ENCODE assay signal across 8 mouse cellular contexts in the genomic region with DNA sequence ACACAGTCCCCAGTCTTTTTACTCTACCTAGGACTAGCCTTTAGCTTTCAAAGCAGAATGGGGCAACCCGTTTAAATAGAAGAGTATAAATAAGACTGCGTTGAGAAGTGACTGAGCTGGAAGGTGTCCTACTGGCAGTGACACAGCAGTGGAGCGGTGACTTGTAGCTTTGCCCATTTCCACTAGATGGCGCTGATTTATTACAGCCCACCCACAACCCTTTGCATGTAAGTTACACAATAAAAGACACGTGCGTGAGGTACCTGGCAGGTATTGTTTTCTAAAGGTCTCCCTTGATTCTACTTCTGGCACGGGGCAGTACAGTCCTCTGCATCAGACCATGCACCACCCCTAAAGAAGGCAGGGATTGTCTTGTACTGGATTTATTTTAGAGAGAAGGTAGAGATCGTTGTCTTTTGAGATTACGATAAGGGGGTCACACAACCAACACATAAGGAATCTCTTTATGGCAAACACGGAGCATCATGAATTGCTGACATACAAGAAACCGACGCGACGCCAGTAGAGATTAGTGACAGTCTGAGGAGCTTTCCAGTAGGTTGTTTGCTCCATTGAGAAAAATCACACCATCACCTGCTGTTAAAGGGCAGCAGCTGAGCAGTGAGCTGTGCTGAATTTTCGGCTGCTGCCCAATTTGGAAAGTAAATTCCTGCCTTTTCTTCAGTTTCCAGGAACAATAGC.
A peak's percentile ranks its signal among the peaks of the same experiment; 100 is the strongest.
DNase-seq lines count a peak whose midpoint lies in the region; ATAC-seq and TF ChIP-seq lines count a peak whose summit lies in the region.

No protein-coding gene starts in this region.

- peaks cover 12% of the 10 kb centered on the region for H3K4me1 ChIP-seq in embryonic facial prominence, embryonic 13.5 days
- H3K4me1 ChIP-seq in kidney, embryonic 14.5 days (ENCODE audit: control insufficient read depth, insufficient read depth, low read length), result no peaks in the 10 kb centered on the region
- H3K4me1 ChIP-seq in limb, embryonic 14.5 days (ENCODE audit: control insufficient read depth, insufficient read depth, low read length), result no peaks in the 10 kb centered on the region

- WGBS in embryonic facial prominence, embryonic 13.5 days, result 26% methylated on average over 15 of the region's 15 CpGs
- 28% methylated on average over 15 of the region's 15 CpGs for WGBS in kidney, embryonic 14.5 days
- WGBS in limb, embryonic 14.5 days, result 28% methylated on average over 15 of the region's 15 CpGs

- no peaks in the 10 kb centered on the region for H3K9me3 ChIP-seq in embryonic facial prominence, embryonic 13.5 days
- H3K9me3 ChIP-seq in kidney, embryonic 14.5 days (ENCODE audit: control insufficient read depth, low read length), result no peaks in the 10 kb centered on the region
- no peaks in the 10 kb centered on the region for H3K9me3 ChIP-seq in limb, embryonic 14.5 days (ENCODE audit: control insufficient read depth, low read length)

- ATAC-seq in embryonic facial prominence, embryonic 13.5 days (ENCODE audit: insufficient number of reproducible peaks, insufficient read depth, low FRiP score, low TSS enrichment, low read depth), result peak; percentile 67; the same call in 1 of the 2 replicates
- ATAC-seq in kidney, embryonic 14.5 days (ENCODE audit: low FRiP score, low TSS enrichment), result peak; percentile 75; the same call in 1 of the 2 replicates
- peak; percentile 68; the same call in 1 of the 2 replicates for ATAC-seq in limb, embryonic 14.5 days (ENCODE audit: low FRiP score, low read depth)
- ATAC-seq in monocyte, adult 5-6 weeks (replicated peaks; ENCODE audit: insufficient number of reproducible peaks, low FRiP score, low TSS enrichment, poor library complexity, severe bottlenecking), result peak; percentile 56; the same call in 1 of the 2 replicates

- no peaks in the 10 kb centered on the region for H3K36me3 ChIP-seq in embryonic facial prominence, embryonic 13.5 days
- H3K36me3 ChIP-seq in kidney, embryonic 14.5 days (ENCODE audit: control insufficient read depth, insufficient read depth, low read length), result no peaks in the 10 kb centered on the region
- H3K36me3 ChIP-seq in limb, embryonic 14.5 days (ENCODE audit: control insufficient read depth, insufficient read depth, low read length), result no peaks in the 10 kb centered on the region
- no peaks in the 10 kb centered on the region for H3K36me3 ChIP-seq in splenic B cell, adult 2 months (ENCODE audit: control insufficient read depth, insufficient read depth, low read length, poor library complexity, severe bottlenecking)

- no peak overlapping the region for H3K27ac ChIP-seq in embryonic facial prominence, embryonic 13.5 days
- no peak overlapping the region for H3K27ac ChIP-seq in kidney, embryonic 14.5 days (ENCODE audit: low read depth, low read length)
- no peak overlapping the region for H3K27ac ChIP-seq in limb, embryonic 14.5 days (replicated peaks; ENCODE audit: low read depth, low read length)

- no peak overlapping the region for H3K9ac ChIP-seq in embryonic facial prominence, embryonic 13.5 days
- no peak overlapping the region for H3K9ac ChIP-seq in kidney, embryonic 14.5 days (ENCODE audit: low read depth, low read length)
- H3K9ac ChIP-seq in limb, embryonic 14.5 days (ENCODE audit: low read depth, low read length, severe bottlenecking), result no peak overlapping the region

- no peak overlapping the region for H3K4me2 ChIP-seq in embryonic facial prominence, embryonic 13.5 days
- H3K4me2 ChIP-seq in kidney, embryonic 14.5 days (replicated peaks; ENCODE audit: low read depth, low read length), result no peak overlapping the region
- no peak overlapping the region for H3K4me2 ChIP-seq in limb, embryonic 14.5 days (replicated peaks; ENCODE audit: low read depth, low read length, severe bottlenecking)

- no peak overlapping the region for H3K4me3 ChIP-seq in embryonic facial prominence, embryonic 13.5 days
- no peak overlapping the region for H3K4me3 ChIP-seq in kidney, embryonic 14.5 days (ENCODE audit: low read length)
- no peak overlapping the region for H3K4me3 ChIP-seq in limb, embryonic 14.5 days (replicated peaks; ENCODE audit: low read length)

- TF ChIP-seq POLR2A in limb, embryonic 14.5 days (IDR thresholded peaks at IDR 0.05; ENCODE audit: borderline replicate concordance, extremely low read depth, insufficient read depth, insufficient read length), result no peak

- no peaks in the 10 kb centered on the region for H3K27me3 ChIP-seq in embryonic facial prominence, embryonic 13.5 days
- no peaks in the 10 kb centered on the region for H3K27me3 ChIP-seq in kidney, embryonic 14.5 days (ENCODE audit: control insufficient read depth, insufficient read depth, low read length)
- H3K27me3 ChIP-seq in limb, embryonic 14.5 days (ENCODE audit: control insufficient read depth, insufficient read depth, low read length), result no peaks in the 10 kb centered on the region
- H3K27me3 ChIP-seq in splenic B cell, adult 2 months (ENCODE audit: control insufficient read depth, insufficient read depth, low read length, poor library complexity, severe bottlenecking), result no peaks in the 10 kb centered on the region

- peak; percentile 65 to 72 for DNase-seq in B cell, adult 2 months
- peak; percentile 38 for DNase-seq in adrenal gland, postnatal 25 days
- peak; percentile 51 for DNase-seq in heart, adult 8-10 months (ENCODE audit: low spot score)
- peak; percentile 73 for DNase-seq in limb, embryonic 14.5 days (ENCODE audit: low spot score)
- DNase-seq in splenic B cell, adult 2 months (ENCODE audit: low read depth, low spot score), result peak; percentile 79
